Mouse (Mus musculus) midbrain, postnatal 0 days (tissue): ENCODE measurements at regions not wholly inside any gene's neighbourhood (a gene's known extent, or its start where the extent isn't known, plus 50 kb on each side); places are given as distances from the start of the nearest gene placed in this dataset.

Experiments used
- ATAC-seq: fragments of 200-750 bp; cut with Nextera tagmentation; 2 replicates; pipeline ENCODE4 v1.8.0; 2017; ENCODE audit warnings: moderate number of reproducible peaks, mild to moderate bottlenecking, moderate TSS enrichment, moderate library complexity; ENCODE audit not compliant: low FRiP score
- DNase-seq: peaks from one replicate; pipeline ENCODE4 v3.0.0-alpha.2; 2015; ENCODE audit warnings: low spot score
- H3K27ac ChIP-seq: fragments of 300-500 bp; sonication (generic); 2 replicates; pipeline ENCODE4 v1.5.1; 2014; ENCODE audit warnings: low read depth, mild to moderate bottlenecking, low read length, mixed read lengths
- H3K27me3 ChIP-seq: fragments of 300-500 bp; sonication (generic); 2 replicates; pipeline ENCODE4 v1.6.1; 2014; ENCODE audit warnings: low read length, control low read depth, mixed read lengths; ENCODE audit not compliant: insufficient read depth
- H3K36me3 ChIP-seq: fragments of 300-500 bp; sonication (generic); 2 replicates; pipeline ENCODE4 v1.6.1; 2014; ENCODE audit warnings: low read length, control low read depth, mixed read lengths; ENCODE audit not compliant: insufficient read depth
- H3K4me1 ChIP-seq: fragments of 300-500 bp; sonication (generic); 2 replicates; pipeline ENCODE4 v1.6.1; 2014; ENCODE audit warnings: mild to moderate bottlenecking, control low read depth, antibody characterized with exemption, low read length, mixed read lengths; ENCODE audit not compliant: insufficient read depth
- H3K4me2 ChIP-seq: fragments of 300-500 bp; sonication (generic); 2 replicates; pipeline ENCODE4 v1.6.1; 2014; ENCODE audit warnings: low read depth, mild to moderate bottlenecking, low read length, mixed read lengths; ENCODE audit not compliant: poor library complexity, severe bottlenecking
- H3K4me3 ChIP-seq: fragments of 300-500 bp; sonication (generic); 2 replicates; pipeline ENCODE4 v1.5.1; 2014; ENCODE audit warnings: low read depth, mild to moderate bottlenecking, low read length, moderate library complexity
- H3K9ac ChIP-seq: fragments of 300-500 bp; sonication (generic); replicated peaks from 2 replicates; pipeline ENCODE4 v1.6.1; 2014; ENCODE audit warnings: mild to moderate bottlenecking, low read length, moderate library complexity, mixed read lengths; ENCODE audit not compliant: poor library complexity, severe bottlenecking
- H3K9me3 ChIP-seq: fragments of 300-500 bp; sonication (generic); 2 replicates; pipeline ENCODE4 v1.6.1; 2016; ENCODE audit warnings: low read length, control low read depth
- CTCF ChIP-seq: IDR thresholded peaks from 2 replicates; pipeline ENCODE4 v1.5.1; 2016; ENCODE audit warnings: antibody characterized with exemption, mild to moderate bottlenecking
- WGBS: fragments of 180-500 bp; shearing (Covaris S2); extraction: QIAGEN DNeasy Blood & Tissue Kit; methylation state at CpG from one replicate; pipeline ENCODE4 v1.1.7; 2014; 5-methylcytosine and 5-hydroxymethylcytosine counted together

DNA sequence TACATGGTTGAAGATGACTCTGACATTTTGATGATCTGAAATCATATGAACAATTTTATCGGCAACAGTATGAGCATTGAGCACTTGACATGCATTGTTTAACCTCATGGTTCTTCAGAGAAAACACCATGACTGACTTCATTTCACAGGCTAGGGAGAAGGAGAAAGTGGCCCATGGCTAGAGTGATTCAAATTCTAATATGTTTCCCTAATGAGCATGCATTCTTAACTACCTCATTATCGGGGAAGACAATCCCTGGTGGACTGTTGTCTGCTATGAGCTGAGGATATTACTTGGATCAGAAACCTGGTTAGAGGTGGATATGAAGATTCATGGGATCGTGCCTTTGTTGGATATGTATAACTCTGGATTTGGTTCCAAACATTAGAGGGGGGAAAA lies 240.9 kb downstream of the Arl4a start:
- 67% methylated on average over 3 of the region's 3 CpGs for WGBS

GRCm38 (mm10) chr12:39785026-39785425 lies 252.8 kb downstream of the Arl4a start:
- no peak overlapping the region for H3K4me3 ChIP-seq
- H3K4me2 ChIP-seq: no peak overlapping the region
- no peak overlapping the region for H3K9ac ChIP-seq
- H3K9me3 ChIP-seq: no peaks in the 10 kb centered on the region
- H3K27me3 ChIP-seq: no peaks in the 10 kb centered on the region
- WGBS: 88% methylated on average over 3 of the region's 3 CpGs
- no peak overlapping the region for H3K27ac ChIP-seq
- H3K36me3 ChIP-seq: no peaks in the 10 kb centered on the region
- no peaks in the 10 kb centered on the region for H3K4me1 ChIP-seq
- no peak for TF ChIP-seq CTCF
- ATAC-seq: no peak
- no peak for DNase-seq

More for the DNA sequence above, 240.9 kb downstream of the Arl4a start:
- H3K9me3 ChIP-seq: no peaks in the 10 kb centered on the region
- ATAC-seq (no peak), DNase-seq (no peak)
- H3K9ac ChIP-seq: no peak overlapping the region
- no peak overlapping the region for H3K27ac ChIP-seq
- H3K4me2 ChIP-seq: no peak overlapping the region
- no peak for TF ChIP-seq CTCF
- no peaks in the 10 kb centered on the region for H3K4me1 ChIP-seq
- no peaks in the 10 kb centered on the region for H3K27me3 ChIP-seq
- no peaks in the 10 kb centered on the region for H3K36me3 ChIP-seq
- no peak overlapping the region for H3K4me3 ChIP-seq

DNA sequence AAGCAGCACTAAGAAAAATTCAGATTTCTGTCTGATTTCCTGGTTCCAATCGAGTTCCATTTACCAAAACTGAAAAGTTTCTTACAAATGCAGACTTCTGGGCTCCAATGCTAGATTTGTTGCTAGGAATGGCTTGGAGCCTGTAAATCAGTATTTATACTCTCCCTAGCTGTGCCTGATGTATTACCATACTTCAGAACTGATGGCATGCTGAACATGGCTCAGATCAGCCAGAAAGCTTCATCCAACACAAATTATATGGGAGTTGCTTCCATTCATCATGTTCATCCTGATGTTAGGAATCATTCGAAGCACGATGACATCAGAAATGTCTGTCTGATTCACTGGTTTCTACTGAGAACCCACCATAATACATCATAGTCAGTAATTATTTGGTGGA lies 253.3 kb downstream of the Arl4a start:
- Histone ChIP-seq H3K9ac (no peak overlapping the region), H3K9me3 (no peaks in the 10 kb centered on the region), H3K27me3 (no peaks in the 10 kb centered on the region), H3K4me1 (no peaks in the 10 kb centered on the region), H3K4me2 (no peak overlapping the region), H3K36me3 (no peaks in the 10 kb centered on the region), H3K27ac (no peak overlapping the region), H3K4me3 (no peak overlapping the region)
- TF ChIP-seq CTCF: no peak
- DNase-seq (no peak), ATAC-seq (no peak)
- WGBS: 92% methylated on average over 3 of the region's 3 CpGs

DNA sequence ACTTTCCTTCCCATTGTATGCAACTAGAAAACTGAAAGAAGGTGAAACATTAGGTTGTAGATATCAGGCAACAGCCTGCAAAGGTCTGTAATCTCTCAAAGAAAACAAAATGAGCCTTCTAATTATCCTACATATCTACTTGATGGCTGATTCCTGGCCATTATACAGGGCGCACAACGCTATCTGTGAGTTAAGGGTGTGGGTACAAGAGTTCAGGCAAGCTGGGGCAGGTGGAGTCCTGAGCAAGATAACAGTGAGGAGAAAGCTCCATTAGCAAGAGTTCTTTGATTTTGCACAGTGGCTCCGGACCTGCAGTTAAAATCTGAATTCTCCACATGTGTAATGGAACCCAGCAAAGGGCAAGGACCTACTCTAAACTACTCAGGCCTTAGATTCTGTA lies 261.7 kb downstream of the Arl4a start:
- DNase-seq: no peak
- no peak overlapping the region for H3K4me2 ChIP-seq
- TF ChIP-seq CTCF: no peak
- no peak for ATAC-seq
- H3K9me3 ChIP-seq: no peaks in the 10 kb centered on the region
- no peaks in the 10 kb centered on the region for H3K4me1 ChIP-seq
- H3K27me3 ChIP-seq: no peaks in the 10 kb centered on the region
- H3K4me3 ChIP-seq: no peak overlapping the region
- 96% methylated on average over 3 of the region's 3 CpGs for WGBS
- no peaks in the 10 kb centered on the region for H3K36me3 ChIP-seq
- H3K9ac ChIP-seq: no peak overlapping the region
- no peak overlapping the region for H3K27ac ChIP-seq

DNA sequence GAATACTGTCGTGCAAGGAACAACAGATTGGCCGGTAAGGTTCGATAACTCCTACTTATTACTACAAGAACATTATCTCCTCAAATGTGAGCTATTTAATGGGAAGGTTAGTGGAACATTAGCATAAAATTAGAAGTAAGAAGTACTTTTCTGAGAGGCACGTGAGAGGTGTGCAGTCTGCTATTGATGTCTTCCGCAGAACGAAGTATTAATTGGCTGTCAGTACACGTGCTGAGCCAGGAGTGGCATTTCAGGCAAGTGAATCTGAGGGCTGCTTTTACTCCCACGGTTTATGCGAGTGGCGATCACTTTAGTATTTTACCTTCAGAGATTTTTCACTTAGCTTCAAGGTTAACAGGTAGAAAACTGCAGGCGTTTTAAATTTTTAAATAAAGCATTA lies 270.8 kb downstream of the Arl4a start:
- Histone ChIP-seq H3K4me3 (no peak overlapping the region), H3K9me3 (no peaks in the 10 kb centered on the region), H3K9ac (no peak overlapping the region), H3K4me2 (no peak overlapping the region), H3K4me1 (no peaks in the 10 kb centered on the region), H3K27me3 (no peaks in the 10 kb centered on the region), H3K27ac (no peak overlapping the region), H3K36me3 (no peaks in the 10 kb centered on the region)
- DNase-seq (no peak), ATAC-seq (no peak)
- 67% methylated on average over 11 of the region's 11 CpGs for WGBS
- TF ChIP-seq CTCF: no peak

DNA sequence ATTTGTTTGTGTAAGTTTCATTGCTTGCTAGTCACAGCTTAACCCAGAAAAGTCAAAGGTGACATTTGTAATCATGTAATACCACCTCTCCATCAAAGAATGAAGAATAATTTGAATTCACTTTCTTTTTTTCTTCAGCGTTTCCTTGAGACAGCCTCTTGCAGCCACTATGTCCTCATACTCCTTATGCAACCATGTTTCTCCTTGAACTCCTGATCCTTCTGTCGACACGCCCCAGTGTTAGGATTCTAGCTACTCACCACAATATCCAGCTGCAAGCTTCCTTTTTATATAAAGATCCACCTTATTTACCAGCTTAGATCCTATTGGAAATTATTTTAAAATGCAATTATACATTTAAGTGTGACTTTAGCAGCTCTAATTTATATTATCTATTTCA lies 274.3 kb downstream of the Arl4a start:
- WGBS: 82% methylated on average over 3 of the region's 3 CpGs
- H3K9ac ChIP-seq: no peak overlapping the region
- DNase-seq (no peak), ATAC-seq (no peak)
- H3K4me3 ChIP-seq: no peak overlapping the region
- H3K27me3 ChIP-seq: no peaks in the 10 kb centered on the region
- no peak overlapping the region for H3K27ac ChIP-seq
- H3K9me3 ChIP-seq: no peaks in the 10 kb centered on the region
- no peak for TF ChIP-seq CTCF
- no peaks in the 10 kb centered on the region for H3K36me3 ChIP-seq
- H3K4me1 ChIP-seq: no peaks in the 10 kb centered on the region
- H3K4me2 ChIP-seq: no peak overlapping the region

- DNase-seq: no peak
- 78% methylated on average over 5 of the region's 5 CpGs for WGBS
These were observed 275.9 kb downstream of the Arl4a start for GRCm38 (mm10) chr12:39761946-39762345.

More at GRCm38 (mm10) chr12:39761946-39762345, 275.9 kb downstream of the Arl4a start:
- no peaks in the 10 kb centered on the region for H3K4me1 ChIP-seq
- H3K27me3 ChIP-seq: no peaks in the 10 kb centered on the region
- no peak overlapping the region for H3K9ac ChIP-seq
- no peaks in the 10 kb centered on the region for H3K36me3 ChIP-seq
- no peaks in the 10 kb centered on the region for H3K9me3 ChIP-seq
- ATAC-seq: no peak
- H3K4me2 ChIP-seq: no peak overlapping the region
- TF ChIP-seq CTCF: no peak
- H3K4me3 ChIP-seq: no peak overlapping the region
- no peak overlapping the region for H3K27ac ChIP-seq
